Mouse (Mus musculus): ENCODE results near the gene Dtx2. TPM values are rescaled to one million over a fixed set of nuclear protein-coding genes. Genes with fewer than 3 reads are reported as not detected.
A peak's percentile ranks its signal among the peaks of the same experiment; 100 is the strongest.

Dtx2 gene
- polyA plus RNA-seq, 1 experiment, result 75.3 TPM

GRCm38 (mm10) chr5:136002325-136002724 is 7.7 kb downstream of the Dtx2 start:
- TF ChIP-seq CTCF (IDR thresholded peaks at IDR 0.05; ENCODE audit: borderline replicate concordance, control insufficient read depth, extremely low read depth, insufficient read depth, low read length, poor library complexity) (no peak), POLR2A (IDR thresholded peaks at IDR 0.05; ENCODE audit: control insufficient read depth, extremely low read depth, insufficient read depth, low read length, poor library complexity) (no peak)
- no peak overlapping the region for H3K4me3 ChIP-seq (ENCODE audit: control insufficient read depth, insufficient read depth, low read length)
- DNase-seq, result no peak
- H3K36me3 ChIP-seq (ENCODE audit: control insufficient read depth, insufficient read depth, low read length), result peaks cover 15% of the 10 kb centered on the region; the same call in 1 of the 2 replicates
- peak overlapping the region; percentile 73 for H3K27ac ChIP-seq (ENCODE audit: control insufficient read depth, insufficient read depth, low read length)
- 64% methylated on average over 2 of the region's 2 CpGs for WGBS
- H3K27me3 ChIP-seq (ENCODE audit: control insufficient read depth, insufficient read depth, low read length), result no peaks in the 10 kb centered on the region
- peaks cover 26% of the 10 kb centered on the region for H3K4me1 ChIP-seq (replicated peaks; ENCODE audit: control insufficient read depth, insufficient read depth, low read length)

GRCm38 (mm10) chr5:136002751-136003151 is 8.2 kb downstream of the Dtx2 start:
- 23% methylated on average over 3 of the region's 3 CpGs for WGBS
- peak overlapping the region; percentile 73 for H3K27ac ChIP-seq (ENCODE audit: control insufficient read depth, insufficient read depth, low read length)
- peak; percentile 9 for DNase-seq
- no peak for TF ChIP-seq CTCF (IDR thresholded peaks at IDR 0.05; ENCODE audit: borderline replicate concordance, control insufficient read depth, extremely low read depth, insufficient read depth, low read length, poor library complexity)
- no peak for TF ChIP-seq POLR2A (IDR thresholded peaks at IDR 0.05; ENCODE audit: control insufficient read depth, extremely low read depth, insufficient read depth, low read length, poor library complexity)
- peaks cover 11% of the 10 kb centered on the region; the same call in 1 of the 2 replicates for H3K36me3 ChIP-seq (ENCODE audit: control insufficient read depth, insufficient read depth, low read length)
- peaks cover 26% of the 10 kb centered on the region for H3K4me1 ChIP-seq (replicated peaks; ENCODE audit: control insufficient read depth, insufficient read depth, low read length)
- H3K4me3 ChIP-seq (ENCODE audit: control insufficient read depth, insufficient read depth, low read length), result no peak overlapping the region
- H3K27me3 ChIP-seq (ENCODE audit: control insufficient read depth, insufficient read depth, low read length), result no peaks in the 10 kb centered on the region

- Histone ChIP-seq H3K27ac (ENCODE audit: control insufficient read depth, insufficient read depth, low read length) (no peak overlapping the region), H3K4me1 (replicated peaks; ENCODE audit: control insufficient read depth, insufficient read depth, low read length) (peaks cover 26% of the 10 kb centered on the region), H3K4me3 (ENCODE audit: control insufficient read depth, insufficient read depth, low read length) (no peak overlapping the region), H3K27me3 (ENCODE audit: control insufficient read depth, insufficient read depth, low read length) (no peaks in the 10 kb centered on the region), H3K36me3 (ENCODE audit: control insufficient read depth, insufficient read depth, low read length) (no peaks in the 10 kb centered on the region; the same call in 1 of the 2 replicates)
- WGBS, result 86% methylated on average over 4 of the region's 4 CpGs
- no peak for DNase-seq
- TF ChIP-seq CTCF (IDR thresholded peaks at IDR 0.05; ENCODE audit: borderline replicate concordance, control insufficient read depth, extremely low read depth, insufficient read depth, low read length, poor library complexity) (no peak), POLR2A (IDR thresholded peaks at IDR 0.05; ENCODE audit: control insufficient read depth, extremely low read depth, insufficient read depth, low read length, poor library complexity) (no peak)
These were observed 9.9 kb downstream of the Dtx2 start for GRCm38 (mm10) chr5:136004537-136004936.

- WGBS, result 89% methylated on average over 7 of the region's 7 CpGs
- no peak for TF ChIP-seq POLR2A (IDR thresholded peaks at IDR 0.05; ENCODE audit: control insufficient read depth, extremely low read depth, insufficient read depth, low read length, poor library complexity)
- no peak for TF ChIP-seq CTCF (IDR thresholded peaks at IDR 0.05; ENCODE audit: borderline replicate concordance, control insufficient read depth, extremely low read depth, insufficient read depth, low read length, poor library complexity)
- Histone ChIP-seq H3K36me3 (ENCODE audit: control insufficient read depth, insufficient read depth, low read length) (peaks cover 24% of the 10 kb centered on the region), H3K4me1 (replicated peaks; ENCODE audit: control insufficient read depth, insufficient read depth, low read length) (peaks cover 12% of the 10 kb centered on the region), H3K27me3 (ENCODE audit: control insufficient read depth, insufficient read depth, low read length) (no peaks in the 10 kb centered on the region), H3K27ac (ENCODE audit: control insufficient read depth, insufficient read depth, low read length) (no peak overlapping the region), H3K4me3 (ENCODE audit: control insufficient read depth, insufficient read depth, low read length) (no peak overlapping the region)
- DNase-seq, result no peak
These were observed 13.1 kb downstream of the Dtx2 start for GRCm38 (mm10) chr5:136007745-136008144.

GRCm38 (mm10) chr5:136014877-136015276 is 20.3 kb downstream of the Dtx2 start:
- no peak for TF ChIP-seq CTCF (IDR thresholded peaks at IDR 0.05; ENCODE audit: borderline replicate concordance, control insufficient read depth, extremely low read depth, insufficient read depth, low read length, poor library complexity)
- no peak for TF ChIP-seq POLR2A (IDR thresholded peaks at IDR 0.05; ENCODE audit: control insufficient read depth, extremely low read depth, insufficient read depth, low read length, poor library complexity)
- no peak overlapping the region for H3K27ac ChIP-seq (ENCODE audit: control insufficient read depth, insufficient read depth, low read length)
- 95% methylated on average over 10 of the region's 10 CpGs for WGBS

GRCm38 (mm10) chr5:136015586-136015985 is 21.0 kb downstream of the Dtx2 start:
- TF ChIP-seq CTCF (IDR thresholded peaks at IDR 0.05; ENCODE audit: borderline replicate concordance, control insufficient read depth, extremely low read depth, insufficient read depth, low read length, poor library complexity) (no peak), POLR2A (IDR thresholded peaks at IDR 0.05; ENCODE audit: control insufficient read depth, extremely low read depth, insufficient read depth, low read length, poor library complexity) (no peak)

More at GRCm38 (mm10) chr5:136014877-136015276, 20.3 kb downstream of the Dtx2 start:
- no peak for DNase-seq
- H3K4me3 ChIP-seq (ENCODE audit: control insufficient read depth, insufficient read depth, low read length), result no peak overlapping the region
- peaks cover 24% of the 10 kb centered on the region for H3K36me3 ChIP-seq (ENCODE audit: control insufficient read depth, insufficient read depth, low read length)
- no peaks in the 10 kb centered on the region for H3K27me3 ChIP-seq (ENCODE audit: control insufficient read depth, insufficient read depth, low read length)
- H3K4me1 ChIP-seq (replicated peaks; ENCODE audit: control insufficient read depth, insufficient read depth, low read length), result peaks cover 22% of the 10 kb centered on the region

More at GRCm38 (mm10) chr5:136015586-136015985, 21.0 kb downstream of the Dtx2 start:
- DNase-seq, result no peak
- Histone ChIP-seq H3K36me3 (ENCODE audit: control insufficient read depth, insufficient read depth, low read length) (peaks cover 17% of the 10 kb centered on the region), H3K4me1 (replicated peaks; ENCODE audit: control insufficient read depth, insufficient read depth, low read length) (peaks cover 25% of the 10 kb centered on the region), H3K27me3 (ENCODE audit: control insufficient read depth, insufficient read depth, low read length) (no peaks in the 10 kb centered on the region), H3K27ac (ENCODE audit: control insufficient read depth, insufficient read depth, low read length) (no peak overlapping the region), H3K4me3 (ENCODE audit: control insufficient read depth, insufficient read depth, low read length) (no peak overlapping the region)
- WGBS, result 95% methylated on average over 10 of the region's 10 CpGs
